Mouse (Mus musculus): Measurements from ENCODE around the gene Vmn1r225. TPM values are rescaled to one million over a fixed set of nuclear protein-coding genes. Genes with fewer than 3 reads are reported as not detected.

Gene Vmn1r225
- polyA plus RNA-seq (2012; rRNA removed) = not detected in 2 replicates

GRCm38 (mm10) chr17:20497858-20498257 lies at the start of gene Vmn1r225:
Gene Vmn1r225 (plus strand): TSS chr17:20498158.

GRCm38 (mm10) chr17:20481231-20481630 lies 16.7 kb upstream of the Vmn1r225 start, which contains the start of gene Vmn2r108:
Gene Vmn2r108 (minus strand): TSS chr17:20481331.

Other genes with a start within 250 kb of the Vmn1r225 start
- gene Vmn2r106, start 212.6 kb upstream of the Vmn1r225 start, polyA plus RNA-seq (2012; rRNA removed) = not detected in 2 replicates
- gene Vmn2r107, start 152.9 kb upstream of the Vmn1r225 start, polyA plus RNA-seq (2012; rRNA removed) = not detected in 2 replicates
- not detected in 2 replicates for gene Vmn1r224, start 84.0 kb upstream of the Vmn1r225 start, polyA plus RNA-seq (2012; rRNA removed)
- gene Vmn2r108, start 16.8 kb upstream of the Vmn1r225 start, polyA plus RNA-seq (2012; rRNA removed) = not detected in 2 replicates
- not detected in 2 replicates for gene Vmn2r109, start 66.6 kb downstream of the Vmn1r225 start, polyA plus RNA-seq (2012; rRNA removed)
- gene Vmn2r110, start 98.3 kb downstream of the Vmn1r225 start, polyA plus RNA-seq (2012; rRNA removed) = not detected in 2 replicates
- not detected in 2 replicates for gene Fpr-rs3, start 126.7 kb downstream of the Vmn1r225 start, polyA plus RNA-seq (2012; rRNA removed)
- not detected in 2 replicates for gene Vmn1r226, start 184.7 kb downstream of the Vmn1r225 start, polyA plus RNA-seq (2012; rRNA removed)
- gene Vmn1r227, start 231.7 kb downstream of the Vmn1r225 start, polyA plus RNA-seq (2012; rRNA removed) = not detected in 2 replicates

Measured in central nervous system, embryonic 18 days (tissue).